Mouse (Mus musculus) C2C12 (cell line): Measurements from ENCODE around the gene Gm8439.

Source experiments
- CEBPB ChIP-seq: IDR thresholded peaks from one replicate; pipeline ENCODE4 v1.6.1; 2011; ENCODE audit warnings: low read depth, mild to moderate bottlenecking, control low read depth, moderate library complexity
- CTCF ChIP-seq: IDR thresholded peaks from one replicate; pipeline ENCODE4 v1.5.1; 2011; ENCODE audit not compliant: control insufficient read depth, insufficient read depth, insufficient read length
- FOSL1 ChIP-seq: IDR thresholded peaks from one replicate; pipeline ENCODE4 v1.8.0; 2011; ENCODE audit warnings: mild to moderate bottlenecking, low read length; ENCODE audit not compliant: poor library complexity, insufficient read depth, severe bottlenecking
- MYOG ChIP-seq: IDR thresholded peaks from one replicate; pipeline ENCODE4 v1.6.1; 2011; ENCODE audit not compliant: control insufficient read depth, insufficient read length; ENCODE audit errors: extremely low read depth
- USF1 ChIP-seq: IDR thresholded peaks from one replicate; pipeline ENCODE4 v1.6.1; 2011; ENCODE audit warnings: low read depth, mild to moderate bottlenecking, control low read depth, moderate library complexity

DNA sequence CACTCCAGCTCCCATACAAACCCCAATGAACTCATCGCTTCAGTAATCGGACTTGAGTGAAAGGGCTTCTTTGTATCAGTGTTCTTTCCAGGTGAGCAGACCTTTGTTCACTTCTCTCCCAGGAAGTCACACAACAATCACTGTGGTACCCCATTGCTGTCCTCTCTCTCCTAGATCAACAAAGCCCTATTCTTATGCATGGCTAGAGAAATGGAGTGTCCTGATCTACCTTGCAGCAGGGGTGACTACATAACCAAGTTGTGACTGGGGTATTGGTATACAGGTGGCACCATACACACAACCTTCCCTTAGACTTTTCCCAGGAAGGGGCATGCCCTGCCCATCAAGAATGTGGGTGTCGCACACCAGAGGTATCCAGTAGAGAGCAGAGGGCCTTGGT, 22.5 kb downstream of the Gm8439 start:
- TF ChIP-seq USF1 (no peak), CEBPB (no peak), MYOG (no peak), CTCF (no peak), FOSL1 (no peak)
